Mouse (Mus musculus): ENCODE measurements around the gene Myt1.

DNA sequence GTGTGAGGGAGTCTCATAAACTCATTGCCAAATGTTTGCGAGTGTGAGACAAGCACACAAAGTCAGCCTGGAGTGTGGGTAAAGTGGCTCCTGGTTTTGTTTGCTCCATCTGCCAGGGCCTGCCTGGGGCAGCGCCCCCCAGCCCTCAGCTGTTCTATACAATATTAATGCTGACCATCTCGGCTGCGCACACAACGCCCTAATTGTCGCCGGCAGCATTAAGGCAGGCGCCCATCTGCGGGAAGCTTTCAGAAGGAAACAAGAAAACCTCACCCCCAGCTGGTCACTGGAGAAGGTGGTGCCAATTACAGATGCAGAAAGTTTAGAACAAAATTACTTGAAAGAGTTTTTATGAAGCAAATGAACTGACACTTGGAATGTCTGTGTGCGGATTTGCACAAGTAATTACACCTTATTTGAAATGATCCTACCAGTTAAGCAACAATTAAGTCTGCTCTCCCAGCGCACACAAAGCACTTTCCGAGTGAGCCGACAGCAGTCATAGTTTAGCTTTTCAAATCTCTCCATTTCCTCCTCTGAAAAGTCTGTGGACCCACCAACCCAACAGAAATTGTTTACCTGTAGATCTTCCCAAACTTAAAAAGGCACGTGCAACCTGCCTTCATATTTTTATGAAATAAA, 875 bp downstream of the Myt1 start:
- TF ChIP-seq POLR2A (IDR thresholded peaks at IDR 0.05; ENCODE audit: low read depth, low read length) (no peak), CTCF (IDR thresholded peaks at IDR 0.05; ENCODE audit: extremely low read depth, insufficient read depth, insufficient read length, insufficient replicate concordance) (no peak)
